Mouse (Mus musculus): Measurements from ENCODE around the gene Aldh3b2. TPM values are rescaled to one million over a fixed set of nuclear protein-coding genes. Genes with fewer than 3 reads are reported as not detected.
"Not testable (repeated sequence)": the region's sequence is repeated elsewhere in the genome, so short reads cannot be mapped to it uniquely, and the experiment has no call there.

The Aldh3b2 gene
- total RNA-seq, 2 experiments from 2014 or later, result 0.53 to 0.99 TPM

GRCm38 (mm10) chr19:3946715-3947114 is 25.4 kb upstream of the Aldh3b2 start:
- DNase-seq (ENCODE audit: low spot score in 2 of 2), result peak; percentile 35 to 79

GRCm38 (mm10) chr19:3947813-3948212 is 24.3 kb upstream of the Aldh3b2 start:
- DNase-seq (ENCODE audit: low spot score in 2 of 2), result no peak

- DNase-seq (ENCODE audit: low spot score in 2 of 2), result no peak
Measured at GRCm38 (mm10) chr19:3948546-3948945, 23.6 kb upstream of the Aldh3b2 start.

- DNase-seq (ENCODE audit: low spot score in 2 of 2), result no peak
Measured at GRCm38 (mm10) chr19:3950331-3950730, 21.8 kb upstream of the Aldh3b2 start.

GRCm38 (mm10) chr19:3951461-3951860 is 20.7 kb upstream of the Aldh3b2 start:
- DNase-seq (ENCODE audit: low spot score in 2 of 2), result no peak

- no peak for DNase-seq (ENCODE audit: low spot score in 2 of 2)
Measured at GRCm38 (mm10) chr19:3952099-3952498, 20.0 kb upstream of the Aldh3b2 start.

GRCm38 (mm10) chr19:3955033-3955432 is 17.1 kb upstream of the Aldh3b2 start:
- no peak for DNase-seq (ENCODE audit: low spot score in 2 of 2)

GRCm38 (mm10) chr19:3955804-3956203 is 16.3 kb upstream of the Aldh3b2 start:
- no peak for DNase-seq (ENCODE audit: low spot score in 2 of 2)

GRCm38 (mm10) chr19:3957296-3958036 is 14.7 kb upstream of the Aldh3b2 start:
- not testable (repeated sequence) for DNase-seq (ENCODE audit: low spot score in 2 of 2)

- DNase-seq (ENCODE audit: low spot score in 2 of 2), result peak in 1 of 2 experiments; percentile 19
Measured at GRCm38 (mm10) chr19:3958470-3958869, 13.7 kb upstream of the Aldh3b2 start, which contains the start of gene Aldh3b3. Gene Aldh3b3 (plus strand): TSS chr19:3958645.

GRCm38 (mm10) chr19:3959030-3959429 is 13.1 kb upstream of the Aldh3b2 start:
- DNase-seq (ENCODE audit: low spot score in 2 of 2), result no peak

GRCm38 (mm10) chr19:3960211-3960610 is 11.9 kb upstream of the Aldh3b2 start:
- no peak for DNase-seq (ENCODE audit: low spot score in 2 of 2)

- not testable (repeated sequence) for DNase-seq (ENCODE audit: low spot score in 2 of 2)
Measured at GRCm38 (mm10) chr19:3961805-3962204, 10.3 kb upstream of the Aldh3b2 start.

- no peak for DNase-seq (ENCODE audit: low spot score in 2 of 2)
Measured at GRCm38 (mm10) chr19:3962469-3962868, 9.7 kb upstream of the Aldh3b2 start.

GRCm38 (mm10) chr19:3964030-3964429 is 8.1 kb upstream of the Aldh3b2 start:
- DNase-seq (ENCODE audit: low spot score in 2 of 2), result no peak

- no peak for DNase-seq (ENCODE audit: low spot score in 2 of 2)
Measured at GRCm38 (mm10) chr19:3966330-3967075, 5.6 kb upstream of the Aldh3b2 start.

GRCm38 (mm10) chr19:3967258-3967657 is 4.9 kb upstream of the Aldh3b2 start:
- no peak for DNase-seq (ENCODE audit: low spot score in 2 of 2)

GRCm38 (mm10) chr19:3974608-3975007 is 2.5 kb downstream of the Aldh3b2 start:
- not testable (repeated sequence) for DNase-seq (ENCODE audit: low spot score in 2 of 2)

- DNase-seq (ENCODE audit: low spot score in 2 of 2), result no peak
Measured at GRCm38 (mm10) chr19:3975866-3976265, 3.7 kb downstream of the Aldh3b2 start.

GRCm38 (mm10) chr19:3980309-3980708 is 8.2 kb downstream of the Aldh3b2 start:
- DNase-seq (ENCODE audit: low spot score in 2 of 2), result peak; percentile 60 to 89

GRCm38 (mm10) chr19:3980917-3981316 is 8.8 kb downstream of the Aldh3b2 start:
- DNase-seq (ENCODE audit: low spot score in 2 of 2), result no peak

GRCm38 (mm10) chr19:3983527-3984200 is 11.5 kb downstream of the Aldh3b2 start:
- DNase-seq (ENCODE audit: low spot score in 2 of 2), result peak in 1 of 2 experiments; percentile 26

Data from layer of hippocampus, adult 18-20 months (tissue).